Mouse (Mus musculus): ENCODE results near the gene Ppm1l. TPM values are rescaled to one million over a fixed set of nuclear protein-coding genes. Genes with fewer than 3 reads are reported as not detected.

The Ppm1l gene
- polyA plus RNA-seq, 1 experiment from 2014 or later = 17.0 TPM

DNA sequence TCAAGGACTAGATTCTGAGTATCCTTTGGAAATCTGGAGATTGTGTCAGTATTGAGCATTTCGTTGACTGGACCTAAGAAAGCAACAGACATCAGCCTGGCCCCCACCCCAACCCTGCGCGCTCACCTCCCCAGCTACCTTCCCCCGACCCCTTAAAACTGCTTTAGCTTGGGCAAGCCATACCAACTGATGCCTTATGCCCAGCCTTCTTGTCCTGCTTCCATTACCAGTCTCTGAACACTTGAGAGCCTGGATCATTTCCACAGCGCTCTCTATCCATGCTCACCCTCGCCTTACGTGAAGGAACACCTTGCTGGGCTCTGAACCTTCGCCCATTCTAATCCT, 41.9 kb downstream of the Ppm1l start:
- Histone ChIP-seq H3K27ac (ENCODE audit: low read depth, low read length) (no peak overlapping the region), H3K27me3 (ENCODE audit: control insufficient read depth, insufficient read depth, low read length) (no peaks in the 10 kb centered on the region), H3K9ac (ENCODE audit: low read length) (no peak overlapping the region), H3K9me3 (ENCODE audit: control insufficient read depth, low read length) (no peaks in the 10 kb centered on the region), H3K36me3 (ENCODE audit: control insufficient read depth, insufficient read depth, low read length) (no peaks in the 10 kb centered on the region), H3K4me3 (ENCODE audit: low read depth, low read length) (no peak overlapping the region), H3K4me1 (replicated peaks; ENCODE audit: control insufficient read depth, insufficient read depth, low read length) (no peaks in the 10 kb centered on the region), H3K4me2 (ENCODE audit: low read depth, low read length, severe bottlenecking) (no peak overlapping the region)
- DNase-seq (ENCODE audit: low spot score) = no peak
- no peak for ATAC-seq (replicated peaks; ENCODE audit: low FRiP score)
- WGBS = 94% methylated on average over 8 of the region's 8 CpGs

DNA sequence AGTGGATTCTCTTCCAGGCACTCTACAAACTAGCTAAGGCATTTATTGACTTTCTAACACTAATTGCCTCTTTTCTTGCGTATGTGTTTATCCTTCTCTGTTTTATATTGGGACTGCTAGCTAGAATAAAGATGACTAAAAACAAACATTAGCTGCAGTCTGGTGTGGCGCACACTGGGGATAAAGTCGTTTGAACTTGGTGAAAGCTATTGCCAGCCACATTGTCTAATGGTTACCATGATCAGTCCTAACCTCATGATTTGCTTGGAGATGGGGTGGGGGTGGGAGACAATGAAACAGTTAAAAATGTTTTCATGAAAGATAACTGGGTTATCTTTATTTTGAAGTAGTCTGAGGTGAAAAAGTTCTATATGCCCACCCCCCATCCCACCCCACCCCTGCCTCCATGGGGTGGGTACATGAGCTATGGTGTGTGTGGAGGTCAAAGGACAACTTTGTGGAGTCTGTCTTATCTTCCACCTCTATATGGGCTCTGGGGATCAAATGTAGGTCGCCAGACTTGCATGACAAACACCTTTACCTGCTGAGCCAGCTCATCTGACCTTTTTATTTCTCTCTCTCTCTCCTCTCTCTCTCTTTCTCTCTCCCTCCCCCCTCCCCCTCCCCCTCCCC, 43.7 kb downstream of the Ppm1l start:
- ATAC-seq (replicated peaks; ENCODE audit: low FRiP score) = no peak
- no peak for DNase-seq (ENCODE audit: low spot score)

DNA sequence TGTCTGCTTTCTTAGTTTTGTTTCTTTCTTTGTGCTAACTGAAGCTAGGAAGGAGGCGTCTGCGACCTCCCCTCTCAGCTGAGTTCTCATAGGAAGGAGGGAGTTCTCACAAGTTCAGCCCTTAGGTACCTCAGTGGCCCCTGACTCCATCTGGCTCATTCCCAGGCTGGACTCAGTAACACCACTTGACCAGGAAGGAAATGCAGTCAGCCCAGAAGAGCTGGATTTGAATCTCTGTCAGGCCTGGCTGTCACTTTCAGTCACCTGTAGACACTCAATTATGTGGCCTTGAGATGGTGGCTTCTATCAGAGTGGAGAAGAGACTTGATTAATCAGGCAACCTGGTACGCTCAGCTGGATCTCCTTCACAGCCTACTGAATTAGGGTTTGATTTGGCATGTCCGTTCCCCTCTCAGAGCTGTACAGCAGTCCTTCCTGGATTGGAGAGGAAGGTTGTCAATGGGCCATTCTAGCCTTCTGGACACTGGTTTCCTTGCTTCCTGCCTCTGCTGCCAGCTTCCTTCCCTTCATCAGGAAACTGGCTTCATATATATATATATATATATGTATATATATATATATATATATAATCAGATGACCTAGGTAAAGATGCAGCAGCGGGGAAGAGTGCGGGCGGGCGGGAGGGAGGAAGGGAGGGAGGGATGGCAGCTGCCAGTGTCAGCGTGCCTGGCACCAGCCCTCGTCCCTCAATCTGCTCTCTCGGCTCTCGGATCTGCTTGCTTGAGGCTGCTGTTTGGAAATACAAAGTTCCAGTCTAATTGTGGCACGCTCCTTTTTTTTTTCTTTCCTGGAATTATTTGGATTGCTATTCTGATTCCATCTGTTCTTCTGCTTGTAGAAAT, 45.1 kb downstream of the Ppm1l start:
- no peaks in the 10 kb centered on the region for H3K36me3 ChIP-seq (ENCODE audit: control insufficient read depth, insufficient read depth, low read length)
- H3K27ac ChIP-seq (ENCODE audit: low read depth, low read length) = no peak overlapping the region
- H3K4me3 ChIP-seq (ENCODE audit: low read depth, low read length) = no peak overlapping the region
- H3K27me3 ChIP-seq (ENCODE audit: control insufficient read depth, insufficient read depth, low read length) = no peaks in the 10 kb centered on the region
- no peaks in the 10 kb centered on the region for H3K9me3 ChIP-seq (ENCODE audit: control insufficient read depth, low read length)
- WGBS = 88% methylated on average over 13 of the region's 13 CpGs
- no peak overlapping the region for H3K4me2 ChIP-seq (ENCODE audit: low read depth, low read length, severe bottlenecking)
- ATAC-seq (replicated peaks; ENCODE audit: low FRiP score) (no peak), DNase-seq (ENCODE audit: low spot score) (no peak)
- H3K9ac ChIP-seq (ENCODE audit: low read length) = no peak overlapping the region
- no peaks in the 10 kb centered on the region for H3K4me1 ChIP-seq (replicated peaks; ENCODE audit: control insufficient read depth, insufficient read depth, low read length)

More for the DNA sequence above, 43.7 kb downstream of the Ppm1l start:
- Histone ChIP-seq H3K36me3 (ENCODE audit: control insufficient read depth, insufficient read depth, low read length) (no peaks in the 10 kb centered on the region), H3K4me2 (ENCODE audit: low read depth, low read length, severe bottlenecking) (no peak overlapping the region), H3K9ac (ENCODE audit: low read length) (no peak overlapping the region), H3K9me3 (ENCODE audit: control insufficient read depth, low read length) (no peaks in the 10 kb centered on the region), H3K4me3 (ENCODE audit: low read depth, low read length) (no peak overlapping the region), H3K27ac (ENCODE audit: low read depth, low read length) (no peak overlapping the region), H3K4me1 (replicated peaks; ENCODE audit: control insufficient read depth, insufficient read depth, low read length) (no peaks in the 10 kb centered on the region), H3K27me3 (ENCODE audit: control insufficient read depth, insufficient read depth, low read length) (no peaks in the 10 kb centered on the region)
- WGBS = 86% methylated on average over 4 of the region's 4 CpGs

DNA sequence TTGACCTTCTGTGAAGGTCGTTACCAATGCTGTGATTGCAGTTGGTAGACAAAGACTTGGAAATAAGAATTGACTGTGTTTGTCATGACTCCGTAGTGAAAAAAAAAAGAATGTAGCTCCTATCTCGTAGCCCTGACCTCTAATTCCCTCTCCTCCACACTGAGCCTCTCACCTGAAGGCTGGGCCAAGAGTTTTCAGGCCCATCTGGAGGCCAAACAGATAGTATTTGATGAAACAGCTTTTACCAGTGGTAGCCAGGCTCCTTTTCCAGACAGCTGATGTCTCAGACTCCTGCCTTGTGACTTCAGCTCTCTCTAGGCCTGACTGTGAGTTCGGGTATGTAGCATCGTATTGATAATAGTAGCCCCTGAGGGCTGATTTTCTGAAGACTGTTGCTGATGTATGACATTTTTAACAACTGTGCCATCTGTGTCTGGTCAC, 45.7 kb downstream of the Ppm1l start:
- ATAC-seq (replicated peaks; ENCODE audit: low FRiP score) (no peak), DNase-seq (ENCODE audit: low spot score) (no peak)

DNA sequence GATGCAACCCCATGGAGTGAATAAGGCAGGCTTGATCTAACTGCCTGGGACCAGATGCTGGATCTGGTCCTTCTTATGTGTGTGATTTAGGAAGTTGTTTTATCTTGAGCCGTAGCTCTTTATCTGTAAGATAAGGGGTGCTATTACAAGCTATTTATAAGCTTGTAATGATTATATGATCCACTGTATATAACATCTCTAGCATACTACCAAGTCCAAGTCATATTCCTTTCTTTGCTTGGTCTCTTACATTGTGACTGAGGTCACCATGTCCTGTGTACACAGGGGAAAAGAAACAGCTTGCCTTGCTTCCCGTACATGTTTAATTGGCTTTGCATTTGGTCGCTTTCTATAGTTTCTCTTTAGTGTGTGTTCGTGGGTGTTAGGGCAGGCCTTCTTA, 46.2 kb downstream of the Ppm1l start:
- 61% methylated on average over 4 of the region's 4 CpGs for WGBS
- no peak for DNase-seq (ENCODE audit: low spot score)
- ATAC-seq (replicated peaks; ENCODE audit: low FRiP score) = no peak
- Histone ChIP-seq H3K9me3 (ENCODE audit: control insufficient read depth, low read length) (no peaks in the 10 kb centered on the region), H3K27me3 (ENCODE audit: control insufficient read depth, insufficient read depth, low read length) (no peaks in the 10 kb centered on the region), H3K9ac (ENCODE audit: low read length) (no peak overlapping the region), H3K36me3 (ENCODE audit: control insufficient read depth, insufficient read depth, low read length) (no peaks in the 10 kb centered on the region), H3K27ac (ENCODE audit: low read depth, low read length) (no peak overlapping the region), H3K4me1 (replicated peaks; ENCODE audit: control insufficient read depth, insufficient read depth, low read length) (no peaks in the 10 kb centered on the region), H3K4me2 (ENCODE audit: low read depth, low read length, severe bottlenecking) (no peak overlapping the region), H3K4me3 (ENCODE audit: low read depth, low read length) (no peak overlapping the region)

More for the DNA sequence above, 45.7 kb downstream of the Ppm1l start:
- no peaks in the 10 kb centered on the region for H3K4me1 ChIP-seq (replicated peaks; ENCODE audit: control insufficient read depth, insufficient read depth, low read length)
- no peak overlapping the region for H3K4me2 ChIP-seq (ENCODE audit: low read depth, low read length, severe bottlenecking)
- 82% methylated on average over 5 of the region's 5 CpGs for WGBS
- H3K9ac ChIP-seq (ENCODE audit: low read length) = no peak overlapping the region
- H3K36me3 ChIP-seq (ENCODE audit: control insufficient read depth, insufficient read depth, low read length) = no peaks in the 10 kb centered on the region
- no peaks in the 10 kb centered on the region for H3K27me3 ChIP-seq (ENCODE audit: control insufficient read depth, insufficient read depth, low read length)
- no peaks in the 10 kb centered on the region for H3K9me3 ChIP-seq (ENCODE audit: control insufficient read depth, low read length)
- H3K27ac ChIP-seq (ENCODE audit: low read depth, low read length) = no peak overlapping the region
- no peak overlapping the region for H3K4me3 ChIP-seq (ENCODE audit: low read depth, low read length)

DNA sequence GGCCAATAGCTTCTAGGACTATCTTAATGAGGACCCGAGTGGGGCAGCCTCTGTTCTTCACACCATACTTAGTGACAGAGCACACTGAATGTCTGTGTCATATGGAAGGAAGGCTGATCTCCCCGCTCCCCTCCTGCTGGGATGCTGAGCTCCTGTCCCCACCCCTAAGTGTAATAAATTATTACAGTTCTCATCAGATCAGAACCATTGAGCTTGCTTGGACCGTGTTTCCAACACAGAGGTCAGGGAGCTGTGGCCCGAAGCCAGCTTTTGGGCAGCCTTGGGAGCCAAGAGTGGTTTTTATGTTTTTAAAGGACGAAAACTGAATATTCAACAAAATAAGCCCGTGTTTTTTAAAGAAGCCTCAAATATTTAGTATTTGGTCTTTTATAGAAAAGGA, 47.5 kb downstream of the Ppm1l start:
- no peak for DNase-seq (ENCODE audit: low spot score)

DNA sequence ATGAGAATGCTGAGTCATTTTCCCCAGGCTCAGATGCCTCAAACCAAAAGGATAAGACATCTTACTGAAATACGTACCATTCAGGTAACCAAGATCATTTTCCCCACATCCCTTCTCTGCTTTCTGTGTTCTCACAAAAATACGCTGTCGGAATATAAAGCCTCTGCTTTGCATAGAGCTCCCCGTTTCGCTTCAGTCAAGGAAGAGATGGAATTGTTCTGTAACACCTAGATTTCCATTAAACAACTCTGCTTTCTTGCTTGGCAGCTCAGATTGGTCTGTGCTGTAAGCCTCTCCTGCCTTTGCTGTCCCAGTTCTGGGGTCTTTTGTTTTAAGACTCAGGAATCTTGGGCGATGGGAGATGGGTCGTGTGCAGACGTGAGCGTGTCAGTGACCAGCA, 51.3 kb downstream of the Ppm1l start:
- H3K27me3 ChIP-seq (ENCODE audit: control insufficient read depth, insufficient read depth, low read length) = no peaks in the 10 kb centered on the region
- H3K9ac ChIP-seq (ENCODE audit: low read length) = no peak overlapping the region
- H3K27ac ChIP-seq (ENCODE audit: low read depth, low read length) = no peak overlapping the region
- ATAC-seq (replicated peaks; ENCODE audit: low FRiP score) (no peak), DNase-seq (ENCODE audit: low spot score) (no peak)
- H3K4me2 ChIP-seq (ENCODE audit: low read depth, low read length, severe bottlenecking) = no peak overlapping the region
- no peaks in the 10 kb centered on the region for H3K4me1 ChIP-seq (replicated peaks; ENCODE audit: control insufficient read depth, insufficient read depth, low read length)
- no peak overlapping the region for H3K4me3 ChIP-seq (ENCODE audit: low read depth, low read length)
- H3K36me3 ChIP-seq (ENCODE audit: control insufficient read depth, insufficient read depth, low read length) = no peaks in the 10 kb centered on the region
- 88% methylated on average over 9 of the region's 9 CpGs for WGBS
- H3K9me3 ChIP-seq (ENCODE audit: control insufficient read depth, low read length) = no peaks in the 10 kb centered on the region

More for the DNA sequence above, 47.5 kb downstream of the Ppm1l start:
- H3K9me3 ChIP-seq (ENCODE audit: control insufficient read depth, low read length) = no peaks in the 10 kb centered on the region
- no peak overlapping the region for H3K4me2 ChIP-seq (ENCODE audit: low read depth, low read length, severe bottlenecking)
- H3K4me1 ChIP-seq (replicated peaks; ENCODE audit: control insufficient read depth, insufficient read depth, low read length) = no peaks in the 10 kb centered on the region
- no peak overlapping the region for H3K27ac ChIP-seq (ENCODE audit: low read depth, low read length)
- no peak for ATAC-seq (replicated peaks; ENCODE audit: low FRiP score)
- no peaks in the 10 kb centered on the region for H3K27me3 ChIP-seq (ENCODE audit: control insufficient read depth, insufficient read depth, low read length)
- H3K9ac ChIP-seq (ENCODE audit: low read length) = no peak overlapping the region
- 90% methylated on average over 6 of the region's 6 CpGs for WGBS
- H3K36me3 ChIP-seq (ENCODE audit: control insufficient read depth, insufficient read depth, low read length) = no peaks in the 10 kb centered on the region
- H3K4me3 ChIP-seq (ENCODE audit: low read depth, low read length) = no peak overlapping the region

DNA sequence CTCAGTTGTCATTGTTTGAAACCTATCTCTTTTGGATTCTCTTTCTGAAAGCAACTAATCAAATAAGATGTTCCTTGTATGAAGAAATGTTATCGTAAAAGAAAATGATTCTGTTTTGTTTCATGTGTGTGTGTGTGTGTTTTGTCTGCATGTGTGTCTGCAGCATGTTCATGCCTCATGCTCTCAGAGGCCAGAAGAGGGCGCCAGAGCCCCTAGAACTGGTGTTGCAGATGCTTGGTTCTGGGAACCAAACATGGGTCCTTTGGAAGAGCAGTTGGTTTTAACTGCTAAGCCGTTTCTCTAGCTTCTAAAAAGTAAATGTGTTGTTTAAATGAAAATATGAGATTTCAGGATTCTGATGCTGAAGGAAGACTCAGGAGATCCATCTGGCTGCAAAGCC, 56.1 kb downstream of the Ppm1l start:
- no peak for ATAC-seq (replicated peaks; ENCODE audit: low FRiP score)

More for the DNA sequence above, 56.1 kb downstream of the Ppm1l start:
- no peak for DNase-seq (ENCODE audit: low spot score)
- H3K4me3 ChIP-seq (ENCODE audit: low read depth, low read length) = no peak overlapping the region
- 79% methylated on average over 3 of the region's 3 CpGs for WGBS
- H3K36me3 ChIP-seq (ENCODE audit: control insufficient read depth, insufficient read depth, low read length) = no peaks in the 10 kb centered on the region
- H3K27me3 ChIP-seq (ENCODE audit: control insufficient read depth, insufficient read depth, low read length) = no peaks in the 10 kb centered on the region
- H3K4me2 ChIP-seq (ENCODE audit: low read depth, low read length, severe bottlenecking) = no peak overlapping the region
- no peak overlapping the region for H3K9ac ChIP-seq (ENCODE audit: low read length)
- H3K27ac ChIP-seq (ENCODE audit: low read depth, low read length) = no peak overlapping the region
- no peaks in the 10 kb centered on the region for H3K9me3 ChIP-seq (ENCODE audit: control insufficient read depth, low read length)
- no peaks in the 10 kb centered on the region; the same call in 1 of the 2 replicates for H3K4me1 ChIP-seq (replicated peaks; ENCODE audit: control insufficient read depth, insufficient read depth, low read length)

Measured in forebrain, embryonic 11.5 days (tissue).